Mouse (Mus musculus): ENCODE data around the gene Bhlhe40. TPM values are rescaled to one million over a fixed set of nuclear protein-coding genes. Genes with fewer than 3 reads are reported as not detected.

Gene Bhlhe40
- polyA plus RNA-seq, 1 experiment, result 6.9 TPM

- TF ChIP-seq POLR2A (IDR thresholded peaks at IDR 0.05; ENCODE audit: borderline replicate concordance, control insufficient read depth, low read depth, low read length) (no peak), CTCF (IDR thresholded peaks at IDR 0.05; ENCODE audit: control insufficient read depth, insufficient read depth, low read length) (peak; percentile 75)
- Histone ChIP-seq H3K4me3 (replicated peaks; ENCODE audit: control insufficient read depth, low read depth, low read length) (no peak overlapping the region), H3K4me1 (ENCODE audit: control insufficient read depth, insufficient read depth, low read length) (no peaks in the 10 kb centered on the region), H3K27ac (ENCODE audit: control insufficient read depth, insufficient read depth, low read depth, low read length, poor library complexity) (no peak overlapping the region)
- 1% methylated on average over 29 of the region's 29 CpGs for WGBS
These were observed 49.2 kb downstream of the Bhlhe40 start for GRCm38 (mm10) chr6:108709471-108710231.

DNA sequence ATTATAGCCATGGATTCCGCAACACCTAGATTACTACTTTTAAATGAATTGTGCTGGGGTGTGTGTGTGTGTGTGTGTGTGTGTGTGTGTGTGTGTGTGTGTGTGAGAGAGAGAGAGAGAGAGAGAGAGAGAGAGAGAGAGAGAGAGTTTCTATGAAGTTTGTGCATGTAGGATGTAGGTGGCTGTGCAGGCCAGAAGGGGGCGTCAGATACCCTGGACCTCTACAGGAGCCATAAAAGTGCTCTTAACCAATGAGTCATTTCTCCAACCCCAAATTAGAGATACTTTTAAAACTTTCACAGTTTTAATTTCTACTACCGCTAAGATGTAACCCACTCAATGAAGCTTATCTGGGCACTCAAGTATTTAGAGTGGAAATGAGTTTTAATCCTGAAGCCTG, 50.2 kb downstream of the Bhlhe40 start:
- no peak overlapping the region for H3K4me3 ChIP-seq (replicated peaks; ENCODE audit: control insufficient read depth, low read depth, low read length)
- H3K4me1 ChIP-seq (ENCODE audit: control insufficient read depth, insufficient read depth, low read length), result no peaks in the 10 kb centered on the region
- H3K27ac ChIP-seq (ENCODE audit: control insufficient read depth, insufficient read depth, low read depth, low read length, poor library complexity), result no peak overlapping the region
- WGBS, result 70% methylated on average over 3 of the region's 3 CpGs
- TF ChIP-seq CTCF (IDR thresholded peaks at IDR 0.05; ENCODE audit: control insufficient read depth, insufficient read depth, low read length) (peak; percentile 47; the same call in 1 of the 2 replicates), POLR2A (IDR thresholded peaks at IDR 0.05; ENCODE audit: borderline replicate concordance, control insufficient read depth, low read depth, low read length) (no peak)

GRCm38 (mm10) chr6:108711192-108711964, 50.9 kb downstream of the Bhlhe40 start:
- WGBS, result 29% methylated on average over 4 of the region's 4 CpGs
- no peak overlapping the region for H3K27ac ChIP-seq (ENCODE audit: control insufficient read depth, insufficient read depth, low read depth, low read length, poor library complexity)
- TF ChIP-seq CTCF (IDR thresholded peaks at IDR 0.05; ENCODE audit: control insufficient read depth, insufficient read depth, low read length) (no peak), POLR2A (IDR thresholded peaks at IDR 0.05; ENCODE audit: borderline replicate concordance, control insufficient read depth, low read depth, low read length) (no peak)

GRCm38 (mm10) chr6:108712148-108712547, 51.7 kb downstream of the Bhlhe40 start:
- Histone ChIP-seq H3K4me1 (ENCODE audit: control insufficient read depth, insufficient read depth, low read length) (no peaks in the 10 kb centered on the region; the same call in 1 of the 2 replicates), H3K27ac (ENCODE audit: control insufficient read depth, insufficient read depth, low read depth, low read length, poor library complexity) (no peak overlapping the region), H3K4me3 (replicated peaks; ENCODE audit: control insufficient read depth, low read depth, low read length) (no peak overlapping the region)
- TF ChIP-seq CTCF (IDR thresholded peaks at IDR 0.05; ENCODE audit: control insufficient read depth, insufficient read depth, low read length), result no peak
- no peak for TF ChIP-seq POLR2A (IDR thresholded peaks at IDR 0.05; ENCODE audit: borderline replicate concordance, control insufficient read depth, low read depth, low read length)

More at GRCm38 (mm10) chr6:108711192-108711964, 50.9 kb downstream of the Bhlhe40 start:
- Histone ChIP-seq H3K4me1 (ENCODE audit: control insufficient read depth, insufficient read depth, low read length) (no peaks in the 10 kb centered on the region), H3K4me3 (replicated peaks; ENCODE audit: control insufficient read depth, low read depth, low read length) (no peak overlapping the region)

- no peak overlapping the region for H3K27ac ChIP-seq (ENCODE audit: control insufficient read depth, insufficient read depth, low read depth, low read length, poor library complexity)
- WGBS, result 59% methylated on average over 7 of the region's 7 CpGs
- H3K4me1 ChIP-seq (ENCODE audit: control insufficient read depth, insufficient read depth, low read length), result peaks cover under 1% of the 10 kb centered on the region
- TF ChIP-seq CTCF (IDR thresholded peaks at IDR 0.05; ENCODE audit: control insufficient read depth, insufficient read depth, low read length) (no peak), POLR2A (IDR thresholded peaks at IDR 0.05; ENCODE audit: borderline replicate concordance, control insufficient read depth, low read depth, low read length) (no peak)
- H3K4me3 ChIP-seq (replicated peaks; ENCODE audit: control insufficient read depth, low read depth, low read length), result no peak overlapping the region
These were observed 52.9 kb downstream of the Bhlhe40 start for GRCm38 (mm10) chr6:108713175-108713974.

Other genes with a start within 250 kb of the Bhlhe40 start
- gene Arl8b, start 122.5 kb downstream of the Bhlhe40 start, polyA plus RNA-seq (2011; ENCODE audit: insufficient read depth, insufficient read length, low replicate concordance, missing spikeins), result 12.9 and 15.7 TPM in 2 replicates
- gene Edem1, start 168.0 kb downstream of the Bhlhe40 start, polyA plus RNA-seq (2011; ENCODE audit: insufficient read depth, insufficient read length, low replicate concordance, missing spikeins), result 36.5 and 66.4 TPM in 2 replicates